Mouse (Mus musculus) E14TG2a.4 (cell line): ENCODE measurements around the gene Slc17a8.
"Not testable (repeated sequence)": the region's sequence is repeated elsewhere in the genome, so short reads cannot be mapped to it uniquely, and the experiment has no call there.

Experiments used
- H3K27me3 ChIP-seq: 2 replicates; pipeline ENCODE4 v1.6.1; 2014; ENCODE audit warnings: low read length, control low read depth; ENCODE audit not compliant: insufficient read depth
- H3K36me3 ChIP-seq: 2 replicates; pipeline ENCODE4 v1.6.1; 2014; ENCODE audit warnings: low read length, control low read depth; ENCODE audit not compliant: insufficient read depth
- H3K4me1 ChIP-seq: replicated peaks from 2 replicates; pipeline ENCODE4 v1.6.1; 2014; ENCODE audit warnings: low read depth, low read length, control low read depth
- H3K4me3 ChIP-seq: replicated peaks from 2 replicates; pipeline ENCODE4 v1.5.1; 2014; ENCODE audit warnings: mild to moderate bottlenecking, low read length
- H3K9me3 ChIP-seq: 2 replicates; pipeline ENCODE4 v1.6.1; 2014; ENCODE audit warnings: low read length, control low read depth
- CTCF ChIP-seq: conservative IDR thresholded peaks from 2 replicates; pipeline ENCODE4 v1.5.1; 2014; ENCODE audit warnings: low read length
- NANOG ChIP-seq: IDR thresholded peaks from 2 replicates; pipeline ENCODE4 v1.6.1; 2014; ENCODE audit warnings: borderline replicate concordance, low read length, mixed read lengths
- POU5F1 ChIP-seq: IDR thresholded peaks from 2 replicates; pipeline ENCODE4 v1.6.1; 2014; ENCODE audit warnings: low read length, borderline replicate concordance

Gene Slc17a8

DNA sequence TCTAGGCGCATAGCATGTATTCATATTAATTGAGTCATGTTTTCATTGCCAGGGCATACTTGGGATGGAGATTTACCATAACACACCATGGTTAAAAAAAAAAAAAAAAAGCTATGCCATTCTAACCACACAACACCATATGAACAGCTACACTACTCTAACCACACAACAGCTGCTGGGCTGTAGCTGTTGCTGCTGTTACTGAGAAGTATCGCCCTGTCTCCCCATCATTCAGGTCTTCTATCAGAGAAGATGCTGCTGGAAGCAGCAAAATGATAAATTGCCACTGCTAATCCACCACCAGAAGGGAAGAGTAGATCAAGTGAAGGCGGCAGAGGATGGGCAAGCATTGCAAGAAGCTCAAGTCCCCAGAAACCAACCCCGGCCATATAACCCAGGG, 42.3 kb downstream of the Slc17a8 start:
- no peak for TF ChIP-seq CTCF
- no peak for TF ChIP-seq POU5F1
- no peak for TF ChIP-seq NANOG
- no peaks in the 10 kb centered on the region for H3K4me1 ChIP-seq
- no peaks in the 10 kb centered on the region for H3K36me3 ChIP-seq
- no peaks in the 10 kb centered on the region for H3K27me3 ChIP-seq
- no peak overlapping the region for H3K4me3 ChIP-seq
- H3K9me3 ChIP-seq: no peaks in the 10 kb centered on the region

DNA sequence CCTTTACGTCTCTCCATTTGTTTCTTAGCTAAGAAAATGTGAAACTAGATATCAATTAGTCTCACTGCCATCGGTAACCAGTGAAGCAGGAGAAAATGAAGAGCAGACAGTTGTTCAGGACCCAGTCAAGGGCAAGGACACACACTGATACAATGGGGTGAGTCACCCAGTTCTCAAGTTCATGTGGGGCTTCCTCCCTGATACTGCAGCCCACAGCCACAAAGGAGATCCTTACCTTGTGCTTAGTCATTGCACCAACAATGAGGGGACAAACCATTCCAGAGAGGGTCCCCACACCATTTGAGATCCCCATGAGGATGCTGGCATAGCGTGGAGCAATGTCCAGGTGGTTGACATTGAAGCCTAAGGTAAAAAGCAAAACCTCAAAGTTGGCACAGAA, 43.4 kb downstream of the Slc17a8 start:
- no peak overlapping the region for H3K4me3 ChIP-seq
- no peaks in the 10 kb centered on the region for H3K9me3 ChIP-seq
- TF ChIP-seq POU5F1 (no peak), CTCF (no peak), NANOG (no peak)
- H3K36me3 ChIP-seq: no peaks in the 10 kb centered on the region
- H3K4me1 ChIP-seq: no peaks in the 10 kb centered on the region
- no peaks in the 10 kb centered on the region for H3K27me3 ChIP-seq

DNA sequence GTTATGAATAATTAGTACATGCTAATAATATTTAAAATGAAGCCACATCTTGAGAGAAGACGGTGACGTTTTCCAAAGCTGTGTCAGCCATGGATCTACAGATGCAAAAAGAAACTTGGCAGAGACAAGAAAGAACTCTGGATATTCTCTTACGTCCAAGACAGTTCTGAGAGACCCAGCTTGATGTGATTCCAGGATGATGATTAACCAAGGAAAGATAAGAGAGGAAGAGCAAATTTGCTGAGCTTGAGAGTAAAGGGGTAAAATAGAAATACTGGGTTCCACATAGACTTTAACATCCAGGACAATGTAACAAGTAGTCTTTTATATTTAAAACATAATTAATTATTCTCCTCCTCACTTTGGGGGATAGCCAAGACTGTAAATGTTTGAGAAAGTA, 47.6 kb downstream of the Slc17a8 start:
- Histone ChIP-seq H3K27me3 (no peaks in the 10 kb centered on the region), H3K9me3 (no peaks in the 10 kb centered on the region), H3K4me3 (no peak overlapping the region), H3K4me1 (no peaks in the 10 kb centered on the region), H3K36me3 (no peaks in the 10 kb centered on the region)
- TF ChIP-seq CTCF (no peak), POU5F1 (no peak), NANOG (no peak)

DNA sequence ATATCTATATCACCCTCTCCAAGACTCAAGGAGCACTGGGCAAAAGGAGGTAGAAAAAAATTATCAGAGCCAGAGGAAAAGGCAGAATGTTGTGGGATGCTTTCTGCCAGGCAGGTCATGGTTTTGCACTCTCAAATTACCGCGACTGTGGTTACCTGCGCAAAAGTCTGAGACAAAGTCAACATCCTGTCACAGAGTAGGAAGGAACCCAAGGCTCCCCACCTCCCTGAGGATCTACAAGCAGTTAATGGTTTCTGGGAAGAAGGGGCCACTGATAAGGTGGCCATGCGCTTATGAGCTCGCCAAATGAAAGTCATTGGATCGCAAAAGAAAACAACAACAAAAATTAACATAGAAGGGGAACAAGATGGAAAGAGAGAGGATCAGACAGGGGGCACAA, 48.1 kb downstream of the Slc17a8 start:
- Histone ChIP-seq H3K9me3 (no peaks in the 10 kb centered on the region), H3K4me3 (no peak overlapping the region), H3K36me3 (no peaks in the 10 kb centered on the region), H3K27me3 (no peaks in the 10 kb centered on the region), H3K4me1 (no peaks in the 10 kb centered on the region)
- TF ChIP-seq POU5F1 (no peak), CTCF (no peak), NANOG (no peak)

DNA sequence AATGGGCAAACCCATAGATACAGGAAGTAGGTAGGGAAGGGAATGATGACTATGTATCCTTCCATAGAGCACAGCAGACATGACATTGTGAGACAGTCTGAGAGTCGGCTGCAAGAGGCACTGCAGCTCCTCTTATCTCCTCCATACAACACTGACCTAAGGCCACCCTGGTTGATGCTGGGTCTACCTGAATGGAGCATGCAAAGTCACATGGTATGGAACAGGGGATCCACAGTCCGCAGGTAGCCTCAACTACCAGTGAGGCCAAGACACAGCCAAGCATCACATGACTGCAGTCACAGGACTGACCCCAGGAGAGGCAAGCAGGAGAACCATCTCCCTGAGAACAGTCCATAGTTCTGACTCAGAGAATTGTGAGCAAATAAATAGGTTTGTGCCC, 53.7 kb downstream of the Slc17a8 start:
- Histone ChIP-seq H3K9me3 (no peaks in the 10 kb centered on the region), H3K4me1 (no peaks in the 10 kb centered on the region), H3K36me3 (no peaks in the 10 kb centered on the region), H3K27me3 (no peaks in the 10 kb centered on the region), H3K4me3 (no peak overlapping the region)
- no peak for TF ChIP-seq CTCF
- TF ChIP-seq POU5F1: no peak
- TF ChIP-seq NANOG: no peak

DNA sequence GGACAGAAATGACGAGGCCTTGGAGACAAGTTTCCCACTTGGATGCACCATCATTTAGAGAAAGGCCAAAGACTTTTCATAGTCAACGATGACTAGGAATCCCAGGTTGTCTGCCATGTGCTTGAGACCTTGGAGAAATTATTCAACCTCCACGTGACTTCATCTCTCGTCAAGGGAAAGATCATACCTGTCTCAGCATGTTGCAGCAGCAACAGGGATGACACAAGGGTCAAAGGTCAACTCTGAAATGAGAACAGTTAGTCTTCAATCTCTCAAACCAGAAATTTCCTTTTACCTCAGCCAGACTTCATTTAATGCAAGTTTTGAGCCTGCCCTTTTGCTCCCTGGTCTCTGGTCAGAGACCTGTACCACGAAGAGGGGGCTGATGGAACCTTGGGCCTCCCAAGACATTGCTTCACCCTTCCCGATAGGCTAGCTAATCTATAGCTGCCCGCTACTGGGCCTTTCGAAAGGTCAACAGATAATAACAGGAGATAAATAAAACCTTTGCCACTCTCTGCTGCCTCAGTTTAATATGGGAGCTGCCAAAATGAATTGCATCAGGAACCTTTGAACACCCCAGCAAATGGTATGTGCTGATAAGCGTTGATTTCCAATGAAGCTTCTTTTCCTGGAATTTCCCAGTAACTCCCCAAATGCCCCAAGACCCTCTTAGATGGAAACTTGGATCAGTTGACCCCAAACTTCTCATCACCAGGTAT, 55.6 kb downstream of the Slc17a8 start:
- Histone ChIP-seq H3K4me1 (peaks cover 2% of the 10 kb centered on the region; the same call in 1 of the 2 replicates), H3K27me3 (no peaks in the 10 kb centered on the region), H3K4me3 (no peak overlapping the region), H3K9me3 (no peaks in the 10 kb centered on the region), H3K36me3 (no peaks in the 10 kb centered on the region)
- no peak for TF ChIP-seq CTCF
- TF ChIP-seq POU5F1: no peak
- TF ChIP-seq NANOG: no peak

DNA sequence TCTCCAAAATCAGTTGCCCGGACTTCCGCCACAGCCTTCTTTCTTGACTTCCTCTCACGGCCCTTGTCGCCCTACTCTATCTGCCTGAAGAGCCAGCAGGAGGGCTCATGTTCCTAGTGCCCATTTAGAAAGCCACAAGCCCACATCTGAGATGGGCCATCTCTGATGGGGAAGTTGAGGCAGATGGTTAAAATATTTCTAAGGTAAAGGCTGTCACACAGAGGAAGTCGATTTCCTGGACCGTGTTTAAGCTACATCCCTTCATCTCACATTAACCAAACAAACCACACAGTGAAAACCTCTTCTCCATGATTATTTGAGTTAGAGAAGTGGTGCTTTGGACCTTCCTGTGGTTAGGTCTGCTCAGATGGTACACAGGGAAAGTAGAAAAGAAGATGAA, 58.9 kb downstream of the Slc17a8 start:
- TF ChIP-seq NANOG (no peak), POU5F1 (no peak), CTCF (no peak)
- Histone ChIP-seq H3K9me3 (no peaks in the 10 kb centered on the region), H3K4me1 (peaks cover 3% of the 10 kb centered on the region; the same call in 1 of the 2 replicates), H3K36me3 (no peaks in the 10 kb centered on the region), H3K27me3 (no peaks in the 10 kb centered on the region), H3K4me3 (no peak overlapping the region)

DNA sequence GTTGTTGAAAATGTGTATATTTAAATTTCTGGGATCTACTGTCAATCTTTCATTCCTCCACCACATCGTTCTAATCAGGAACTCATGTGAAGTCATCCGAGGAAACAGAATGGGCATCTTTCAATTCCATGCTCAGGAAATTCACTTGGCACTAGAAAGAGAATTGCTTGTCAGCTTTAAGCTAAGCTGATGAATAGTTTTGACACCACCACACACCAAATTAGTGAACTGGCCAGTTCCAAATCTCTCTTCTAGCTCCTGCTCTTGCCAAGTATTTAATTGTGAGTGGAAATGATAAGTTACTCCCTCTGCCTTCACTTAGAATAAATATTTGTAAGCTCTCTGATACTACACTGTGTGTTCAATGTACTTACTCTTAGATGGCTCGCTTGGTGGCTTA, 61.7 kb downstream of the Slc17a8 start:
- Histone ChIP-seq H3K4me1 (peaks cover 3% of the 10 kb centered on the region; the same call in 1 of the 2 replicates), H3K9me3 (no peaks in the 10 kb centered on the region), H3K36me3 (no peaks in the 10 kb centered on the region), H3K27me3 (no peaks in the 10 kb centered on the region), H3K4me3 (no peak overlapping the region)
- TF ChIP-seq NANOG (no peak), POU5F1 (no peak), CTCF (no peak)

DNA sequence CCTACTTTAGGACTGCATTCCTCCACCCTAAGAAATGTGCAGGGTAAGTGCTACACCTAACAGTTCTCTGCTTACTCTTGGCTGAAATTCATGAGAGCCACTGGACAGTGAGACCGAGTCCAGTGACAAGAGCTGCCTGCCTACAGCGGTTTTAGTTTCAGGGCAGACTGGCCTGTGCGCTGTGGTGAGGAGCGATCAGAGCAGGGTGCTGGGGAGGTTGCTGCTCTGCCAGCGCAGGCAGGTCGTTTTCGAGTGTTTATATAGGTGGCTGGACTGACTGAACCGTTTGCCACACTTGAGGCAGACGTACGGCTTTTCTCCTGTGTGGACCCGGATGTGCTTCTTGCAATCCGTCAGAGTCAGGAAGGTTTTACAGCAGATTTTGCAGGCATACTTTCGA, 66.2 kb downstream of the Slc17a8 start:
- H3K4me3 ChIP-seq, H3K27me3 ChIP-seq, H3K4me1 ChIP-seq, H3K36me3 ChIP-seq, H3K9me3 ChIP-seq: not testable (repeated sequence)

DNA sequence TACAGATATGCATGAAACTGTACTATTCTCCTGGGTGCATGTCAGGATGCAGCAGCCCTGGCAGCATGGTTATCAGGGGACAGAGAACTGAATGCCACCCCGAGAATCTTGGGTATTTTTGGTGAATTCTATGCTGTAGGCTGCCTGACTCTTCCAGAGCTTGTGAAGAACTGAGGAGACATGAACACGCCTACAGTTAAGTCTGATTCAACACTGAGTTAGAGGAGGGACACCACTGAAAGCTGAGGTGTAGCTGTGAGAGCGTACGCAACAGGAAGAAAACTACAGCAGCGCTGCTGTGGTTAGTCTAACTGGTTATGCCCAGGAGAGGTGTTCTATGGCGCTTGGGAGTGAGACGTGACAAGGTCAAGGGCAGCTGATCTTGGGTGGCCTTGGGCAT, 67.2 kb downstream of the Slc17a8 start:
- H3K9me3 ChIP-seq, H3K27me3 ChIP-seq, H3K36me3 ChIP-seq, H3K4me1 ChIP-seq, H3K4me3 ChIP-seq: not testable (repeated sequence)
